Mouse (Mus musculus) embryonic facial prominence, embryonic 10.5 days (tissue): ENCODE results near the gene Abat. TPM values are rescaled to one million over a fixed set of nuclear protein-coding genes. Genes with fewer than 3 reads are reported as not detected.

Experiments
- microRNA-seq: library from miRNA; unstranded; fragments of <30 nt; microRNA quantifications from one replicate; pipeline ENCODE4, GENCODE M21; 2017
- polyA plus RNA-seq: library from polyadenylated mRNA; unstranded; fragments of >200 nt; fragmentation: Nextera tagmentation; extraction: Ambion mirVana; gene quantifications from 2 replicates; pipeline ENCODE4 v1.2.1, GENCODE M21; 2016

The Abat gene
- polyA plus RNA-seq, 1 experiment from 2014 or later, result 29.5 TPM

Small RNA genes lying within 50 kb of the gene (microRNA-seq; reads per million reads assigned to microRNA genes)
- not detected for gene Gm22137

Other genes starting within 250 kb of the Abat start
- 0.21 TPM in 1 of 2 replicates, not detected in the other for gene Tmem114, start 88.3 kb upstream of the Abat start, polyA plus RNA-seq
- gene Mettl22, start 42.6 kb upstream of the Abat start, polyA plus RNA-seq, result 19.8 and 23.8 TPM in 2 replicates
- 54.1 and 58.7 TPM in 2 replicates for gene Pmm2, start 124.2 kb downstream of the Abat start, polyA plus RNA-seq
- 23.5 and 25.4 TPM in 2 replicates for gene Tmem186, start 124.3 kb downstream of the Abat start, polyA plus RNA-seq
- gene Carhsp1, start 158.7 kb downstream of the Abat start, polyA plus RNA-seq, result 168 and 176 TPM in 2 replicates
- gene Gm5767, start 167.3 kb downstream of the Abat start, polyA plus RNA-seq, result not detected in 2 replicates